Comparison of ENCODE assay signal across 20 mouse cellular contexts in genomic region chr11:119593966-119594365, GRCm38 (mm10). TPM values are rescaled to one million over a fixed set of nuclear protein-coding genes. Genes with fewer than 3 reads are reported as not detected.
DNase-seq lines count a peak whose midpoint lies in the region; ATAC-seq and TF ChIP-seq lines count a peak whose summit lies in the region.
"Had no signal": no experiment of that assay in that cellular context is flagged by ENCODE, and none has a peak within 500 bp of the region (broad histone marks: within the 10 kb centered on the region; RNA-seq: fewer than 3 reads in every experiment).

No protein-coding gene starts in this region.

- no peak for TF ChIP-seq POLR2A in lung, adult 2 months (IDR thresholded peaks at IDR 0.05; ENCODE audit: borderline replicate concordance, extremely low read depth, low read depth, low read length)

- DNase-seq in lung, adult 2 months, result no peak
- peak; percentile 40 for DNase-seq in thymus, postnatal 4 days
- no peak for DNase-seq in thymus, postnatal 25 days
- peak; percentile 44 for DNase-seq in embryonic facial prominence, embryonic 14.5 days (ENCODE audit: low spot score)
- no peak for DNase-seq in stomach, postnatal 0 days (ENCODE audit: low spot score)
- DNase-seq: adrenal gland, adult 2 months; cerebellum, adult 11 months; cerebellum, adult 9-11 months; kidney, adult 2 months; kidney, postnatal 10 days had no signal

- H3K4me2 ChIP-seq in lung, embryonic 16.5 days (ENCODE audit: low read depth, low read length), result no peak overlapping the region
- H3K4me2 ChIP-seq in embryonic facial prominence, embryonic 14.5 days (ENCODE audit: low read depth, low read length), result no peak overlapping the region
- H3K4me2 ChIP-seq in stomach, postnatal 0 days (replicated peaks; ENCODE audit: low read depth), result no peak overlapping the region
- H3K4me2 ChIP-seq in forebrain, embryonic 12.5 days, result no peak overlapping the region
- H3K4me2 ChIP-seq: embryonic facial prominence, embryonic 13.5 days; forebrain, embryonic 15.5 days; heart, embryonic 11.5 days; hindbrain, embryonic 15.5 days; liver, embryonic 12.5 days; lung, embryonic 15.5 days; midbrain, embryonic 15.5 days had no signal

- no peaks in the 10 kb centered on the region for H3K4me1 ChIP-seq in lung, embryonic 16.5 days (replicated peaks; ENCODE audit: control insufficient read depth, insufficient read depth, low read length)
- no peaks in the 10 kb centered on the region for H3K4me1 ChIP-seq in lung, adult 2 months (ENCODE audit: control insufficient read depth, insufficient read depth, low read length)
- no peaks in the 10 kb centered on the region for H3K4me1 ChIP-seq in embryonic facial prominence, embryonic 14.5 days (ENCODE audit: control insufficient read depth, insufficient read depth, low read length)
- no peaks in the 10 kb centered on the region for H3K4me1 ChIP-seq in stomach, postnatal 0 days (replicated peaks; ENCODE audit: control insufficient read depth, insufficient read depth)
- no peaks in the 10 kb centered on the region for H3K4me1 ChIP-seq in forebrain, embryonic 12.5 days
- H3K4me1 ChIP-seq: forebrain, embryonic 15.5 days; liver, embryonic 12.5 days; lung, embryonic 15.5 days had no signal

- no peak overlapping the region for H3K4me3 ChIP-seq in lung, embryonic 16.5 days (ENCODE audit: low read length)
- no peak overlapping the region for H3K4me3 ChIP-seq in lung, adult 2 months (replicated peaks; ENCODE audit: extremely low read depth, low read depth, low read length)
- no peak overlapping the region for H3K4me3 ChIP-seq in embryonic facial prominence, embryonic 14.5 days (ENCODE audit: low read depth, low read length)
- no peak overlapping the region for H3K4me3 ChIP-seq in stomach, postnatal 0 days (ENCODE audit: low read depth, low read length)
- H3K4me3 ChIP-seq in forebrain, embryonic 12.5 days (replicated peaks), result no peak overlapping the region
- H3K4me3 ChIP-seq: embryonic facial prominence, embryonic 13.5 days; forebrain, embryonic 15.5 days; hindbrain, embryonic 15.5 days; liver, embryonic 12.5 days; lung, embryonic 15.5 days; midbrain, embryonic 15.5 days; neural tube, embryonic 13.5 days had no signal

- no peaks in the 10 kb centered on the region for H3K27me3 ChIP-seq in lung, embryonic 16.5 days (ENCODE audit: control insufficient read depth, insufficient read depth, low read depth, low read length)
- no peaks in the 10 kb centered on the region; the same call in 1 of the 2 replicates for H3K27me3 ChIP-seq in embryonic facial prominence, embryonic 14.5 days (replicated peaks; ENCODE audit: control insufficient read depth, insufficient read depth, low read length)
- H3K27me3 ChIP-seq in stomach, postnatal 0 days (ENCODE audit: control insufficient read depth, insufficient read depth, low read length), result no peaks in the 10 kb centered on the region
- H3K27me3 ChIP-seq in forebrain, embryonic 12.5 days, result peaks cover 7% of the 10 kb centered on the region; the same call in 1 of the 2 replicates
- H3K27me3 ChIP-seq: forebrain, embryonic 15.5 days; hindbrain, embryonic 15.5 days; midbrain, embryonic 15.5 days; neural tube, embryonic 13.5 days had no signal

- H3K27ac ChIP-seq in lung, embryonic 16.5 days (ENCODE audit: low read length), result no peak overlapping the region
- no peak overlapping the region for H3K27ac ChIP-seq in embryonic facial prominence, embryonic 14.5 days (replicated peaks; ENCODE audit: low read depth, low read length)
- H3K27ac ChIP-seq in stomach, postnatal 0 days (replicated peaks), result no peak overlapping the region
- no peak overlapping the region for H3K27ac ChIP-seq in forebrain, embryonic 12.5 days
- H3K27ac ChIP-seq: embryonic facial prominence, embryonic 13.5 days; forebrain, embryonic 15.5 days; hindbrain, embryonic 15.5 days; liver, embryonic 12.5 days; lung, embryonic 15.5 days; midbrain, embryonic 15.5 days had no signal

- H3K36me3 ChIP-seq in lung, embryonic 16.5 days (ENCODE audit: control insufficient read depth, insufficient read depth, low read length), result no peaks in the 10 kb centered on the region
- H3K36me3 ChIP-seq in embryonic facial prominence, embryonic 14.5 days (ENCODE audit: control insufficient read depth, insufficient read depth, low read length), result no peaks in the 10 kb centered on the region
- no peaks in the 10 kb centered on the region for H3K36me3 ChIP-seq in stomach, postnatal 0 days (ENCODE audit: control insufficient read depth, insufficient read depth, low read length)
- H3K36me3 ChIP-seq in forebrain, embryonic 12.5 days (replicated peaks), result no peaks in the 10 kb centered on the region
- H3K36me3 ChIP-seq: embryonic facial prominence, embryonic 13.5 days; forebrain, embryonic 15.5 days; hindbrain, embryonic 15.5 days; liver, embryonic 12.5 days; lung, embryonic 15.5 days; midbrain, embryonic 15.5 days; neural tube, embryonic 13.5 days had no signal

- no peak for TF ChIP-seq CTCF in lung, adult 2 months (IDR thresholded peaks at IDR 0.05; ENCODE audit: insufficient read depth, low read length)
- TF ChIP-seq CTCF in stomach, postnatal 0 days (IDR thresholded peaks at IDR 0.05; ENCODE audit: low read depth), result no peak

- 25% methylated on average over 3 of the region's 3 CpGs for WGBS in lung, embryonic 16.5 days
- 29% methylated on average over 3 of the region's 3 CpGs for WGBS in lung, adult 2 months
- 27% methylated on average over 3 of the region's 3 CpGs for WGBS in embryonic facial prominence, embryonic 14.5 days
- WGBS in stomach, postnatal 0 days, result 29% methylated on average over 3 of the region's 3 CpGs
- 49% methylated on average over 3 of the region's 3 CpGs for WGBS in forebrain, embryonic 12.5 days

- no peak for TF ChIP-seq EP300 in stomach, postnatal 0 days (optimal IDR thresholded peaks at IDR 0.05)

- H3K9ac ChIP-seq in lung, embryonic 16.5 days (ENCODE audit: low read length), result no peak overlapping the region
- H3K9ac ChIP-seq in embryonic facial prominence, embryonic 14.5 days (ENCODE audit: low read depth, low read length), result no peak overlapping the region
- no peak overlapping the region for H3K9ac ChIP-seq in stomach, postnatal 0 days (ENCODE audit: low read length)
- no peak overlapping the region for H3K9ac ChIP-seq in forebrain, embryonic 12.5 days
- H3K9ac ChIP-seq: embryonic facial prominence, embryonic 13.5 days; forebrain, embryonic 15.5 days; hindbrain, embryonic 15.5 days; liver, embryonic 12.5 days; lung, embryonic 15.5 days; midbrain, embryonic 15.5 days had no signal

- ATAC-seq in lung, embryonic 16.5 days (ENCODE audit: low read depth), result peak; percentile 70; the same call in 1 of the 2 replicates
- peak; percentile 30; the same call in 1 of the 2 replicates for ATAC-seq in embryonic facial prominence, embryonic 14.5 days (ENCODE audit: low read depth)
- no peak for ATAC-seq in stomach, postnatal 0 days (ENCODE audit: low FRiP score, low TSS enrichment)
- ATAC-seq in forebrain, embryonic 12.5 days (ENCODE audit: low FRiP score), result no peak
- ATAC-seq: forebrain, embryonic 15.5 days; liver, embryonic 12.5 days; midbrain, embryonic 15.5 days had no signal

- H3K9me3 ChIP-seq in lung, embryonic 16.5 days (ENCODE audit: control insufficient read depth, low read length), result no peaks in the 10 kb centered on the region
- no peaks in the 10 kb centered on the region for H3K9me3 ChIP-seq in embryonic facial prominence, embryonic 14.5 days (ENCODE audit: control insufficient read depth, low read length)
- no peaks in the 10 kb centered on the region for H3K9me3 ChIP-seq in stomach, postnatal 0 days (ENCODE audit: control insufficient read depth, low read length)
- no peaks in the 10 kb centered on the region for H3K9me3 ChIP-seq in forebrain, embryonic 12.5 days
- H3K9me3 ChIP-seq: embryonic facial prominence, embryonic 13.5 days; forebrain, embryonic 15.5 days; hindbrain, embryonic 15.5 days; liver, embryonic 12.5 days; lung, embryonic 15.5 days; midbrain, embryonic 15.5 days; neural tube, embryonic 13.5 days had no signal

RNA-seq across cellular contexts. Expression of gene Rptor, which starts 8.7 kb away (rescaled TPM):
- polyA plus RNA-seq in lung, embryonic 16.5 days (2015; fragmentation: Nextera tagmentation; extraction: Ambion mirVana), result 7.1 TPM in 2 replicates
- 24.1 and 26.2 TPM in 2 replicates for polyA plus RNA-seq in lung, adult 2 months (2012; rRNA removed)
- 10.6 and 11.6 TPM in 2 replicates for polyA plus RNA-seq in embryonic facial prominence, embryonic 14.5 days (2014; fragmentation: Nextera tagmentation; extraction: Ambion mirVana)
- polyA plus RNA-seq in stomach, postnatal 0 days (2015; fragmentation: Nextera tagmentation; extraction: Ambion mirVana), result 3.7 and 3.9 TPM in 2 replicates
- 15.8 and 16.1 TPM in 2 replicates for polyA plus RNA-seq in forebrain, embryonic 12.5 days (2016; fragmentation: Nextera tagmentation; extraction: Ambion mirVana)

RNA-seq across cellular contexts. Expression of gene Nptx1, which starts 46.4 kb away (rescaled TPM):
- 1.0 and 1.2 TPM in 2 replicates for polyA plus RNA-seq in lung, embryonic 16.5 days (2015; fragmentation: Nextera tagmentation; extraction: Ambion mirVana)
- polyA plus RNA-seq in lung, adult 2 months (2012; rRNA removed), result 8.7 and 11.8 TPM in 2 replicates
- polyA plus RNA-seq in embryonic facial prominence, embryonic 14.5 days (2014; fragmentation: Nextera tagmentation; extraction: Ambion mirVana), result 1.9 and 2.6 TPM in 2 replicates
- 0.13 and 0.16 TPM in 2 replicates for polyA plus RNA-seq in stomach, postnatal 0 days (2015; fragmentation: Nextera tagmentation; extraction: Ambion mirVana)
- 4.0 and 4.8 TPM in 2 replicates for polyA plus RNA-seq in forebrain, embryonic 12.5 days (2016; fragmentation: Nextera tagmentation; extraction: Ambion mirVana)

Comparison
In these comparisons a context has a peak if more than half of its experiments do, and no peak if none do; other contexts are left out.
1. DNase-seq: peak in thymus, postnatal 4 days (single experiment) and embryonic facial prominence, embryonic 14.5 days (single experiment); none in lung, adult 2 months (single experiment), thymus, postnatal 25 days (single experiment) and stomach, postnatal 0 days (single experiment).
2. ATAC-seq: peak in lung, embryonic 16.5 days (single experiment) and embryonic facial prominence, embryonic 14.5 days (single experiment); none in stomach, postnatal 0 days (single experiment) and forebrain, embryonic 12.5 days (single experiment).